23 mouse cellular contexts compared by ENCODE assay signal in genomic region chrX:60075359-60075758, GRCm38 (mm10).
"Had no signal": no experiment of that assay in that cellular context is flagged by ENCODE, and none has a peak within 500 bp of the region (broad histone marks: within the 10 kb centered on the region; RNA-seq: fewer than 3 reads in every experiment).

No protein-coding gene starts in this region.

- H3K27ac ChIP-seq: layer of hippocampus, adult 2 months; limb, embryonic 10.5 days; limb, embryonic 13.5 days; liver, embryonic 12.5 days; liver, embryonic 15.5 days; lung, embryonic 15.5 days; midbrain, embryonic 12.5 days; neural tube, embryonic 12.5 days; neural tube, embryonic 15.5 days; stomach, postnatal 0 days had no signal

- H3K4me2 ChIP-seq: limb, embryonic 13.5 days; liver, embryonic 12.5 days; liver, embryonic 15.5 days; lung, embryonic 15.5 days; midbrain, embryonic 12.5 days; neural tube, embryonic 12.5 days; neural tube, embryonic 15.5 days had no signal

- H3K4me1 ChIP-seq: limb, embryonic 10.5 days; limb, embryonic 13.5 days; liver, embryonic 12.5 days; liver, embryonic 15.5 days; lung, embryonic 15.5 days; megakaryocyte, embryonic 14.5 days; midbrain, embryonic 12.5 days; neural tube, embryonic 12.5 days; neural tube, embryonic 15.5 days had no signal

- DNase-seq: kidney, adult 18-20 months; kidney, adult 9 months; kidney, postnatal 25 days; layer of hippocampus, adult 9-11 months; liver; lung, adult 18-20 months; lung, postnatal 10 days; lung, postnatal 36 days; thymus, adult 2 months; thymus, postnatal 14 days; thymus, postnatal 4 days had no signal

- H3K36me3 ChIP-seq: limb, embryonic 10.5 days; limb, embryonic 13.5 days; liver, embryonic 12.5 days; liver, embryonic 15.5 days; lung, embryonic 15.5 days; midbrain, embryonic 12.5 days; neural tube, embryonic 12.5 days; neural tube, embryonic 15.5 days had no signal

- ATAC-seq: liver, embryonic 12.5 days; midbrain, embryonic 16.5 days had no signal

- H3K9ac ChIP-seq: limb, embryonic 13.5 days; liver, embryonic 12.5 days; liver, embryonic 15.5 days; lung, embryonic 15.5 days; midbrain, embryonic 12.5 days; neural tube, embryonic 12.5 days; neural tube, embryonic 15.5 days had no signal

- H3K9me3 ChIP-seq: limb, embryonic 10.5 days; limb, embryonic 13.5 days; liver, embryonic 12.5 days; liver, embryonic 15.5 days; lung, embryonic 15.5 days; megakaryocyte, embryonic 14.5 days; midbrain, embryonic 12.5 days; neural tube, embryonic 12.5 days; neural tube, embryonic 15.5 days had no signal

- H3K4me3 ChIP-seq: layer of hippocampus, adult 2 months; limb, embryonic 10.5 days; limb, embryonic 13.5 days; liver, embryonic 12.5 days; liver, embryonic 15.5 days; lung, embryonic 15.5 days; megakaryocyte, embryonic 14.5 days; midbrain, embryonic 12.5 days; neural tube, embryonic 12.5 days; neural tube, embryonic 15.5 days had no signal

- H3K27me3 ChIP-seq: limb, embryonic 13.5 days; liver, embryonic 12.5 days; liver, embryonic 15.5 days; lung, embryonic 15.5 days; midbrain, embryonic 12.5 days; neural tube, embryonic 12.5 days; neural tube, embryonic 15.5 days had no signal
